Comparison of ENCODE assay signal across 27 mouse cellular contexts in genomic region chr15:62264183-62264582, GRCm38 (mm10).
"Had no signal": no experiment of that assay in that cellular context is flagged by ENCODE, and none has a peak within 500 bp of the region (broad histone marks: within the 10 kb centered on the region; RNA-seq: fewer than 3 reads in every experiment).

No protein-coding gene starts in this region.

- H3K4me2 ChIP-seq: heart, embryonic 11.5 days; heart, embryonic 12.5 days; heart, embryonic 13.5 days; heart, embryonic 15.5 days; hindbrain, embryonic 12.5 days; hindbrain, embryonic 13.5 days; hindbrain, embryonic 14.5 days; hindbrain, embryonic 15.5 days; intestine, embryonic 15.5 days; kidney, embryonic 15.5 days had no signal

- H3K9ac ChIP-seq: heart, embryonic 12.5 days; heart, embryonic 13.5 days; heart, embryonic 15.5 days; hindbrain, embryonic 12.5 days; hindbrain, embryonic 13.5 days; hindbrain, embryonic 14.5 days; hindbrain, embryonic 15.5 days; intestine, embryonic 15.5 days; kidney, embryonic 15.5 days had no signal

- H3K27ac ChIP-seq: heart, embryonic 10.5 days; heart, embryonic 13.5 days; heart, embryonic 15.5 days; hindbrain, embryonic 10.5 days; hindbrain, embryonic 12.5 days; hindbrain, embryonic 13.5 days; hindbrain, embryonic 14.5 days; hindbrain, embryonic 15.5 days; hindbrain, postnatal 0 days; intestine, embryonic 15.5 days; kidney, embryonic 15.5 days; kidney, postnatal 0 days; layer of hippocampus, adult 2 months; left cerebral cortex, adult 2 months had no signal

- H3K27me3 ChIP-seq: heart, embryonic 12.5 days; heart, embryonic 13.5 days; heart, embryonic 15.5 days; hindbrain, embryonic 12.5 days; hindbrain, embryonic 13.5 days; hindbrain, embryonic 15.5 days; intestine, embryonic 15.5 days; kidney, embryonic 15.5 days had no signal

- H3K9me3 ChIP-seq: heart, embryonic 10.5 days; heart, embryonic 12.5 days; heart, embryonic 13.5 days; heart, embryonic 15.5 days; hindbrain, embryonic 10.5 days; hindbrain, embryonic 12.5 days; hindbrain, embryonic 13.5 days; hindbrain, embryonic 15.5 days; intestine, embryonic 15.5 days; kidney, embryonic 15.5 days had no signal

- DNase-seq: heart, postnatal 10 days; heart, postnatal 36 days; heart, postnatal 4 days; kidney, adult 11 months; kidney, adult 18-20 months; kidney, postnatal 10 days; kidney, postnatal 14 days; kidney, postnatal 25 days; kidney, postnatal 4 days; layer of hippocampus, adult 9-11 months; layer of hippocampus, postnatal 36 days had no signal

- H3K4me3 ChIP-seq: heart, embryonic 10.5 days; heart, embryonic 12.5 days; heart, embryonic 13.5 days; heart, embryonic 15.5 days; hindbrain, embryonic 10.5 days; hindbrain, embryonic 12.5 days; hindbrain, embryonic 13.5 days; hindbrain, embryonic 15.5 days; intestine, embryonic 15.5 days; kidney, embryonic 15.5 days; layer of hippocampus, adult 2 months; left cerebral cortex, adult 2 months had no signal

- H3K4me1 ChIP-seq: hindbrain, embryonic 10.5 days; hindbrain, embryonic 12.5 days; hindbrain, embryonic 13.5 days; hindbrain, embryonic 15.5 days had no signal

- H3K36me3 ChIP-seq: heart, embryonic 10.5 days; heart, embryonic 12.5 days; heart, embryonic 13.5 days; heart, embryonic 15.5 days; hindbrain, embryonic 10.5 days; hindbrain, embryonic 12.5 days; hindbrain, embryonic 13.5 days; hindbrain, embryonic 15.5 days; intestine, embryonic 15.5 days; kidney, embryonic 15.5 days had no signal
